Mouse (Mus musculus) heart, postnatal 0 days (tissue): ENCODE measurements around the gene Mrpl23. TPM values are rescaled to one million over a fixed set of nuclear protein-coding genes. Genes with fewer than 3 reads are reported as not detected.

ENCODE experiments used
- ATAC-seq: fragments of 200-750 bp; cut with Nextera tagmentation; 2 replicates; pipeline ENCODE4 v1.8.0; 2017; ENCODE audit warnings: low read depth, moderate number of reproducible peaks, moderate library complexity; ENCODE audit not compliant: insufficient read depth
- DNase-seq: peaks from one replicate; pipeline ENCODE4 v3.0.0-alpha.2; 2016; ENCODE audit warnings: low spot score
- H3K27ac ChIP-seq: fragments of 300-500 bp; sonication (generic); 2 replicates; pipeline ENCODE4 v1.5.1; 2014; ENCODE audit warnings: low read depth, mild to moderate bottlenecking
- H3K27me3 ChIP-seq: fragments of 300-500 bp; sonication (generic); 2 replicates; pipeline ENCODE4 v1.6.1; 2014; ENCODE audit warnings: low read length, mixed read lengths; ENCODE audit not compliant: control insufficient read depth, insufficient read depth
- H3K36me3 ChIP-seq: fragments of 300-500 bp; sonication (generic); replicated peaks from 2 replicates; pipeline ENCODE4 v1.6.1; 2014; ENCODE audit warnings: low read length, mixed read lengths; ENCODE audit not compliant: control insufficient read depth, insufficient read depth
- H3K4me1 ChIP-seq: fragments of 300-500 bp; sonication (generic); 2 replicates; pipeline ENCODE4 v1.6.1; 2014; ENCODE audit warnings: antibody characterized with exemption; ENCODE audit not compliant: control insufficient read depth, insufficient read depth
- H3K4me2 ChIP-seq: fragments of 300-500 bp; sonication (generic); 2 replicates; pipeline ENCODE4 v1.6.1; 2014; ENCODE audit warnings: low read depth, mild to moderate bottlenecking, low read length, moderate library complexity
- H3K4me3 ChIP-seq: fragments of 300-500 bp; sonication (generic); 2 replicates; pipeline ENCODE4 v1.5.1; 2014; ENCODE audit warnings: low read depth, low read length
- H3K9ac ChIP-seq: fragments of 300-500 bp; sonication (generic); replicated peaks from 2 replicates; pipeline ENCODE4 v1.6.1; 2014; ENCODE audit warnings: low read depth, low read length, mixed read lengths
- H3K9me3 ChIP-seq: fragments of 300-500 bp; sonication (generic); replicated peaks from 2 replicates; pipeline ENCODE4 v1.6.1; 2016; ENCODE audit warnings: low read length; ENCODE audit not compliant: control insufficient read depth
- CTCF ChIP-seq: IDR thresholded peaks from 2 replicates; pipeline ENCODE4 v1.5.1; 2016; ENCODE audit warnings: antibody characterized with exemption, control low read depth, low read depth
- EP300 ChIP-seq: IDR thresholded peaks from 2 replicates; pipeline ENCODE4 v1.6.1; 2016; ENCODE audit warnings: antibody characterized with exemption, low read depth
- WGBS: fragments of 180-500 bp; shearing (Covaris S2); extraction: QIAGEN DNeasy Blood & Tissue Kit; methylation state at CpG from one replicate; pipeline ENCODE4 v1.1.7; 2014; 5-methylcytosine and 5-hydroxymethylcytosine counted together
- polyA plus RNA-seq: library from polyadenylated mRNA; unstranded; fragments of >200 nt; fragmentation: Nextera tagmentation; extraction: Ambion mirVana; gene quantifications from 2 replicates; pipeline ENCODE4 v1.2.1, GENCODE M21; 2015
- total RNA-seq: library from RNA; depleted of rRNA; stranded (reverse); fragments of >200 nt; gene quantifications from 2 replicates; pipeline ENCODE4 v1.2.3, GENCODE M21; 2014; ENCODE audit warnings: low replicate concordance

The Mrpl23 gene
- total and polyA plus RNA-seq, 2 experiments from 2014 or later: 14.9 to 87.2 TPM

GRCm38 (mm10) chr7:142572992-142573391 is 40.5 kb downstream of the Mrpl23 start:
- 54% methylated on average over 6 of the region's 6 CpGs for WGBS

GRCm38 (mm10) chr7:142574155-142574660 is 41.7 kb downstream of the Mrpl23 start:
- no peak for TF ChIP-seq EP300
- H3K9me3 ChIP-seq: no peaks in the 10 kb centered on the region
- 48% methylated on average over 3 of the region's 3 CpGs for WGBS
- H3K4me1 ChIP-seq: peaks cover 40% of the 10 kb centered on the region
- H3K9ac ChIP-seq: no peak overlapping the region
- DNase-seq: no peak
- H3K36me3 ChIP-seq: no peaks in the 10 kb centered on the region
- no peak overlapping the region for H3K4me3 ChIP-seq
- H3K27ac ChIP-seq: no peak overlapping the region
- no peak for ATAC-seq
- no peaks in the 10 kb centered on the region for H3K27me3 ChIP-seq
- H3K4me2 ChIP-seq: no peak overlapping the region

More at GRCm38 (mm10) chr7:142572992-142573391, 40.5 kb downstream of the Mrpl23 start:
- H3K27me3 ChIP-seq: no peaks in the 10 kb centered on the region
- H3K4me1 ChIP-seq: peaks cover 42% of the 10 kb centered on the region
- no peak overlapping the region for H3K9ac ChIP-seq
- H3K4me3 ChIP-seq: no peak overlapping the region
- TF ChIP-seq CTCF: no peak
- no peak for TF ChIP-seq EP300
- no peaks in the 10 kb centered on the region for H3K36me3 ChIP-seq
- H3K9me3 ChIP-seq: no peaks in the 10 kb centered on the region
- no peak overlapping the region for H3K27ac ChIP-seq
- H3K4me2 ChIP-seq: no peak overlapping the region
- DNase-seq (no peak), ATAC-seq (no peak)

- TF ChIP-seq EP300: no peak
- no peak for TF ChIP-seq CTCF
- Histone ChIP-seq H3K4me1 (peaks cover 36% of the 10 kb centered on the region), H3K9me3 (no peaks in the 10 kb centered on the region), H3K4me3 (no peak overlapping the region), H3K27me3 (no peaks in the 10 kb centered on the region), H3K9ac (no peak overlapping the region), H3K27ac (peak overlapping the region; percentile 17; the same call in 1 of the 2 replicates), H3K36me3 (no peaks in the 10 kb centered on the region), H3K4me2 (no peak overlapping the region)
- 50% methylated on average over 9 of the region's 9 CpGs for WGBS
- DNase-seq: no peak
- peak; percentile 10; the same call in 1 of the 2 replicates for ATAC-seq
Observed at GRCm38 (mm10) chr7:142574826-142575351, 42.4 kb downstream of the Mrpl23 start.

GRCm38 (mm10) chr7:142575491-142575890 is 43.0 kb downstream of the Mrpl23 start:
- Histone ChIP-seq H3K4me1 (peaks cover 36% of the 10 kb centered on the region), H3K9ac (no peak overlapping the region), H3K4me2 (peak overlapping the region; percentile 63), H3K27me3 (no peaks in the 10 kb centered on the region), H3K36me3 (no peaks in the 10 kb centered on the region), H3K9me3 (peaks cover 4% of the 10 kb centered on the region; the same call in 1 of the 2 replicates), H3K4me3 (no peak overlapping the region), H3K27ac (peak overlapping the region; percentile 17; the same call in 1 of the 2 replicates)
- DNase-seq (no peak), ATAC-seq (no peak)
- TF ChIP-seq EP300 (no peak), CTCF (no peak)
- 75% methylated on average over 12 of the region's 12 CpGs for WGBS

GRCm38 (mm10) chr7:142575971-142576370 is 43.5 kb downstream of the Mrpl23 start:
- DNase-seq (no peak), ATAC-seq (no peak)
- WGBS: 55% methylated on average over 5 of the region's 5 CpGs
- Histone ChIP-seq H3K27me3 (no peaks in the 10 kb centered on the region), H3K4me3 (peak overlapping the region; percentile 44), H3K9ac (no peak overlapping the region; the same call in 1 of the 2 replicates), H3K27ac (no peak overlapping the region), H3K4me1 (peaks cover 36% of the 10 kb centered on the region), H3K4me2 (peak overlapping the region; percentile 63), H3K36me3 (no peaks in the 10 kb centered on the region), H3K9me3 (peaks cover 5% of the 10 kb centered on the region; the same call in 1 of the 2 replicates)
- TF ChIP-seq EP300: no peak
- no peak for TF ChIP-seq CTCF
